Mouse (Mus musculus) layer of hippocampus, adult 11-12 months (tissue): ENCODE measurements around the gene Psg25.
"Not testable (repeated sequence)": the region's sequence is repeated elsewhere in the genome, so short reads cannot be mapped to it uniquely, and the experiment has no call there.

Experiments
- DNase-seq: peaks from one replicate; pipeline ENCODE4 v3.0.0; 2022; ENCODE audit warnings: low spot score

Gene Psg25

DNA sequence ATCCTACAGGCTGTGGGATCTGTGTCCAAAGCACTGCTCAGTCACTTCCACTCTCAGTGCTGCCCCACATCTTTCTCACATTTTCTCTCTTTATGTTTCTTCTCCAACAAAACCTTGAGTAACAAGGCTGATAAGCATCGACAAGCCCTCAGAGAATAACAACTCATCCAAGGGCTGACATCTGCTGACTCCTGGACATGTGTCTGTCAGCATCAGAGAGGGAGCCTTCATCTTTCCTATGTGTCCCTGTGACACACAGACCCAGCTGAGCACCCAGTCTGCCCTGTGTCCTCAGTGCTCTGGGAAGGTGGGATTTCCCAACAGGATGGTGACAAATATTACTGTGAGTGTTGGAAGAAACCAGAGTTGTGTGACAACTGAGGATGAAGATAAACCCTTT is at the start of gene Psg25:
Gene Psg25 (minus strand): TSS at position 101 of the 400 bp plus-strand sequence.
- DNase-seq, result no peak

DNA sequence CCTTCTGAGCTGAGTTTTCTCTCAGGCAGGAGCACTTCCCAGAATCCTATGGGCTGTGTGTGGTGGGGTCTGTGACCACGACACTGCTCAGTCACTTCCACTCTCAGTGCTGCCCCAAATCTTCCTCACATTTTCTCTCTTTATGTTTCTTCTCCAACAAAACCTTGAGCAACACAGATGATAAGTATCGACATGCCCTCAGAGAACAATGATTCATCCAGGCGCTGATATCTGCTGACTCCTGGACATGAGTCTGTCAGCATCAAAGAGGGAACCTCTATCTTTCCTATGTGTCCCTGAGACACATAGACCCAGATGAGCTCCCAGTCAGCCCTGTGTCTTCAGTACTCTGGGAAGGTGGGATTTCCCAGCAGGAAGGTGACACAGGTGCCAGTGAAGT is 35.1 kb upstream of the Psg25 start, which contains the start of gene Psg27:
Gene Psg27 (minus strand): TSS at position 101 of the 400 bp plus-strand sequence.
- DNase-seq, result no peak

DNA sequence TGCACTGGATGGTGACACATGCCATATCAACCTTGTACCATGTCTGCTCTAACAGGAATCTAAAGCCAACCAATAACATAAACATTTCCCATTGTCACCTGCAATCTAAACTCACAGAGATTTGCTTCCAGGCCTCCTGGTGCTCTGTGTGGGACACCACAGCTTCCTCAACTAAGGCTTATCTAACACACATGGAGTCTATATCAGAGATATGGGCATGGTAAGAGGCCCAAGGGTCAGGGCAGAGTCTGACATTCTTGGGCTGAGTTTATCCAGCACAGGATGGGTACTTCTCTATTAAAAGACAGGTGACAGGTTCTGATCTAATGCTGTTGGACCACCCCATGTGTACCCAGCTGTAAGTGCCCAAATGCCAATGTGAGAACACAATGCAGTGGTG is 27.8 kb upstream of the Psg25 start:
- DNase-seq, result no peak

DNA sequence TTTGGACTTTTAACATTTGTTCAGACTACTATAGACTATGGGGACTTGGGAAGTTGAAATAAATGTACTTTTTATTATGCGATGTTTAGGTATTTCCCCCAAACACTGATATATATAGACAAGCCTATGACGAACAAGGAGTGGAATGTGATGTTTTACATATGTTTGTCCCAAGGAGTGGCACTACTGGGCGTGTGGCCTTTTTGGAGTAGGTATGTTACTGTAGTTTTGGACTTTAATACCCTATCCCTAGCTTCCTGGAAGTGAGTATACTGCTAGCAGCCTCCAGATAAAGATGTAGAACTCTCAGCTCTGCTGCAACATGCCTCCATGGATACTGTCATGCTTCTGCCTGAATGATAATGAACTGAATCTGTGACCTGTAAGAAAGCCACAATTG is 23.7 kb upstream of the Psg25 start:
- DNase-seq, result not testable (repeated sequence)

DNA sequence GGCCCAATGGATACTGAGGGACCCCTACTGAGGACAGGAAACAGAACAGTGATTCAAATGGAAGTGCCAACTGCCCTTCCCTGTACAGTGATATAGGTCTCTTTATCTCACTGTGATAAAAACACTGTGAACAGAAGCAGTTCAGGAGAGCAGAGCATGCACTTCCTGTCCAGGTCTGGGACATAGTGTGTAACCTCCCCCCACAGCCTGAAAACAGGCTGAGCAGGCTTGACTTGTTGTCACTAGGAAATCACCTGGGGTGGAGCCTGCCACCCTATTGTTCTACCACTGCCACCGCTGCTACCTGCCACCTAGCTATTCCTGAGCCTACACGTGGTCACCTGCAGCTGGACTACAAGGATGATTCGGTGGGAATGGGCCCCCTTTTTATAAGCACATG is 1.4 kb upstream of the Psg25 start:
- no peak for DNase-seq

DNA sequence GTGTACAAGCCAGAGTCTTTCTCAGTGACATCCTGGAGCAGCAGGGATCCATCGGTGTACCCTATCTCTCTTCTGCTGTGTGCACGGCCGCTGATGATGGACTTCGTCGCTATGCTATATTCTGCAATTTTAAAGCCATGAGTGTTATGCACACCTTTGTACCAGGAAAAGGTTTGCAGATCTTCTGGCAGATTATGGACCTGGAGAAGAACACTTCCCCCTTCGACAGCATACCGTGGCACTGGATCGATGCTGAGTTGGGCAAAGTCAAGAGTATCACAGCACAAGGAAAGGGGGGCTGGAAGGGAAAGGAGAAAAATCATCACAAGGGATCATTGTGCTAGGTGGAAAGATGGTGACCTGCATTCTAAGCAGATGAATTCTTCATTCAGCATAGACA is 7.4 kb downstream of the Psg25 start:
- DNase-seq, result no peak

DNA sequence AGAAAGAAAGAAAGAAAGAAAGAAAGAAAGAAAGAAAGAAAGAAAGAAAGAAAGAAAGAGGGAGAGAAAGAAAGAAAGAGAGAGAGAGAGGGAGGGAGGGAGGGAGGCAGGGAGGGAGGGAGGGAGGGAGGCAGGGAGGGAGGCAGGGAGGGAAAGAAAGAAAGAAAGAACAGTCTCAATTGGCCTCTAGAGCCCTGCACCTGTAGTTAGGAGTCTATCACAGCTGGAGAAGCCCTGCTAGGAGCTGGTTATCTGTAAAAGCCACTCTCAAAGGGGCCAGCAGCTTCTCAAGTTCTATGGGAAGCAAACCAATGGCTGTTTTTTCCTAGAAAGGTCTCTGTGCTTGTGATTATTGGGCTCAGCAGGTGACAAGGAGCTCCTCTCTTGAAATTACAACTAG is 19.2 kb downstream of the Psg25 start:
- DNase-seq, result not testable (repeated sequence)

DNA sequence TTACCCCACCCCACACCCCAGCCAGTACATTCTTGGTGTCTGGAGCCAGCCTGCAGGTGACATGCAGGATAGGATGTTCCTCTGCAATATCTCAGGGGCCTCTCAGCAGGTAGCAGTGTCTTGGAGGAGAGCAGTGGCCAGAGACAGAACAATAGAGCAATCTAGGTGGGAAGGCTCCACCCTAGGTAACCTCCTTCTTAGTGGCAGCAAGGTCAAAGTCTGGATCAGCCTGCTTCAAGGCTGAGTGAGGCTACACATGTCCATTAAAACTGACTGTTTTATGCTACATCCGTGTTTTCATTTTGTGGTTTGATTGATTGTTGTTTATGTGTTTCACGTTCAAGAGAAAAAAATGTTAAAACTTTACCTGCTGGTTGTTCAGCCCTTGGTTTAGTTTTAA is 19.7 kb downstream of the Psg25 start:
- not testable (repeated sequence) for DNase-seq

DNA sequence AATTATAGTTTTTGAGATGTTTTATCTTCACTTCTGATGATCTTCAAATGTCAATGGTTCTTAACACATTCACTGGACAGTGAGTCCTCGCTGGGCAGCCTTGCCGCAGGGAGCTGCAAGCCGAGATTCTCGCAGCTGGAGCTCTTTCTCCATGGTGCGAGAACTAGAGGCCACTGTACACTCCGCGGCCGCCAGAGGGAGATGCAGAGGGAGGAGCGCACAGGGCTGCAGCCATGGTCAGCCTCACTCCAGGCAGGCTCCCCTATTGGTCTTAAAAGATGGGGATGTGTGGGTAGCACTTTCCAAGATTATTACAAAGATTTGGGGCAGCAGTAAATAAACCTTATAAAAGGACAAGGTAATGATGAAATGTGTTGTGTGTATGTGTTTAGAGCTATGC is 20.6 kb downstream of the Psg25 start:
- DNase-seq, result no peak

DNA sequence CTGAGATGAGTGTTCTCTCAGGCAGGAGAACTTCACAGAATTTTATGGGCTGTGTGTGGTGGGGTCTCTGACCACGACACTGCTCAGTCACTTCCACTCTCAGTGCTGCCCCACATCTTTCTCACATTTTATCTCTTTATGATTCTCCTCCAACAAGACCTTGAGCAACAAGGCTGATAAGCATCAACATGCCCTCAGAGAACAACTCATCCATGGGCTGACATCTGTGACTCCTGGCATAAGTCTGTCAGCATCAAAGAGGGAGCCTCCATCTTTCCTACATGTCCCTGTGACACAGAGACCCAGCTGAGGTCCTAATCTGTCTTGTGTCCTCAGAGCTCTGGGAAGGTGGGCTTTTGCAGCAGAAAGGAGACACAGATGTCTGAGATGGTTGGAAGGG is 48.0 kb downstream of the Psg25 start, which contains the start of gene Psg26:
Gene Psg26 (minus strand): TSS at position 101 of the 400 bp plus-strand sequence.
- DNase-seq, result no peak
